Mouse (Mus musculus) stomach, embryonic 14.5 days (tissue): ENCODE measurements at regions not wholly inside any gene's neighbourhood (a gene's known extent, or its start where the extent isn't known, plus 50 kb on each side); places are given as distances from the start of the nearest gene placed in this dataset.

Source experiments
- ATAC-seq: fragments of 200-750 bp; cut with Nextera tagmentation; 2 replicates; pipeline ENCODE4 v1.8.0; 2017; ENCODE audit warnings: low read depth, moderate TSS enrichment; ENCODE audit not compliant: insufficient number of reproducible peaks, insufficient read depth, low FRiP score
- H3K27ac ChIP-seq: fragments of 300-500 bp; sonication (generic); 2 replicates; pipeline ENCODE4 v1.5.1; 2014; ENCODE audit warnings: mild to moderate bottlenecking, low read length, moderate library complexity, mixed read lengths
- H3K27me3 ChIP-seq: fragments of 300-500 bp; sonication (generic); 2 replicates; pipeline ENCODE4 v1.6.1; 2014; ENCODE audit warnings: low read length, control low read depth, mixed read lengths; ENCODE audit not compliant: control insufficient read depth, insufficient read depth
- H3K36me3 ChIP-seq: fragments of 300-500 bp; sonication (generic); 2 replicates; pipeline ENCODE4 v1.6.1; 2014; ENCODE audit warnings: mild to moderate bottlenecking, control low read depth, low read length, moderate library complexity, mixed read lengths; ENCODE audit not compliant: control insufficient read depth, insufficient read depth
- H3K4me1 ChIP-seq: fragments of 300-500 bp; sonication (generic); 2 replicates; pipeline ENCODE4 v1.6.1; 2014; ENCODE audit warnings: low read length, control low read depth, mixed read lengths; ENCODE audit not compliant: control insufficient read depth, insufficient read depth
- H3K4me2 ChIP-seq: fragments of 300-500 bp; sonication (generic); replicated peaks from 2 replicates; pipeline ENCODE4 v1.6.1; 2014; ENCODE audit warnings: low read depth, low read length, control low read depth
- H3K4me3 ChIP-seq: fragments of 300-500 bp; sonication (generic); 2 replicates; pipeline ENCODE4 v1.5.1; 2014; ENCODE audit warnings: low read depth, low read length, control low read depth
- H3K9ac ChIP-seq: fragments of 300-500 bp; sonication (generic); replicated peaks from 2 replicates; pipeline ENCODE4 v1.6.1; 2014; ENCODE audit warnings: low read depth, mild to moderate bottlenecking, control low read depth, low read length, moderate library complexity, mixed read lengths
- H3K9me3 ChIP-seq: fragments of 300-500 bp; sonication (generic); 2 replicates; pipeline ENCODE4 v1.6.1; 2016; ENCODE audit warnings: low read depth, low read length, control low read depth; ENCODE audit not compliant: control insufficient read depth
- WGBS: fragments of 180-500 bp; shearing (Covaris S2); extraction: QIAGEN DNeasy Blood & Tissue Kit; methylation state at CpG from one replicate; pipeline ENCODE4 v1.1.7; 2014; 5-methylcytosine and 5-hydroxymethylcytosine counted together

DNA sequence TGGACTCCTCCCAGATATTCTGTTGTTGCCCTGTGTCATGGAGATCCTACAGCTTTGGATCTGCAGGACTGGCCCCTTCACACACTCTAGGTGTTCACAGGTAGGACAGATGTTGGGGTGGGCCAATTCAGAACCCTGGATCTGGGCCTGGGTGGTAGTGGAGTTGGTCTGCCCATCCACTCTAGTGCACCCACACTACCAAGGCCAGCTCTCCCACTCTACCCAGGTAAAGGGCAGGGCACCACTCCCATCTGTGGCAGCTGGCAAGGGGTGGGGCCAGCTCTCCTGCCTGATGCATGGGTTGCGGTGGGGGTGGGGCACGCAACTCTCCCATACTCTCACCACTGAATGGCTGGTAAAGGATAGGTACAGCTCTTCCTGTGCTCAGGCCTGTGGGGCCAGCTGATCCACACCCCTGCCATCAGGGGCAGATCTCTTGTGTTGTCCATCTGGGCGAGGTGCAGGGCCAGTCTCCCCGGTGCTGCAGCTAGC is 76.5 kb downstream of the Gja1 start:
- Histone ChIP-seq H3K4me2 (no peak overlapping the region), H3K4me3 (no peak overlapping the region), H3K36me3 (no peaks in the 10 kb centered on the region), H3K27ac (no peak overlapping the region), H3K9ac (no peak overlapping the region), H3K4me1 (no peaks in the 10 kb centered on the region), H3K27me3 (no peaks in the 10 kb centered on the region), H3K9me3 (no peaks in the 10 kb centered on the region)
- ATAC-seq: peak; percentile 56; the same call in 1 of the 2 replicates
- WGBS: 93% methylated on average over 4 of the region's 4 CpGs

DNA sequence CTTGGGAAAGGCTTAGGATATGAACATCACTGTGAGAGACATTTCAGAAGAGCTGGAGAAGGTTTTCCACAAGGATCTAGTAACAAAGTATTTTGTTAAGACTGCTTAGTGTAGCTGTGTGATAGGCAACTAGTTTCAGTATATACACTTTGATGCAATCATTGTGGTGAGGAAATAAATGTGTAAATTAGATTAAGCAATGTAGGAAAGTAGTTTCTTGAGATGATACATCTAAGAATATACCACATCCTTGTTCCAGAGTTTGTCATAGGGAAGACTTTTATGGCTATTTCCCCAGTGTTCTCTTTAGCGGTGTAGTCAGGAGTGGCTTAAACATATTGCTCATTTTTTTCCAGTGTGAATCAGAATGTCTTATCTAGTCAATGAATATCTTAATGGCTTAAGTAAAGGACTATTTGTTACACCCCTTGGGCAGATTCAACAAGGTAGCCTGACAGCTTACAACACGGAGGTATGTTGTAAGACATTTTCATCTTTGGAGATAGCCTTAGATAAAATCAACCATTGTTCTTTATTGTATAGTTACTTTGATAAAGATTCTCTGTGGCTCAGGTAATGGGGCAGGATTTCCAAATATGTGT is 78.8 kb downstream of the Gja1 start:
- Histone ChIP-seq H3K4me1 (no peaks in the 10 kb centered on the region), H3K36me3 (no peaks in the 10 kb centered on the region), H3K27me3 (no peaks in the 10 kb centered on the region), H3K4me2 (no peak overlapping the region), H3K27ac (no peak overlapping the region), H3K9ac (no peak overlapping the region), H3K9me3 (peaks cover 3% of the 10 kb centered on the region; the same call in 1 of the 2 replicates), H3K4me3 (no peak overlapping the region)
- 86% methylated on average over 2 of the region's 2 CpGs for WGBS
- ATAC-seq: no peak

DNA sequence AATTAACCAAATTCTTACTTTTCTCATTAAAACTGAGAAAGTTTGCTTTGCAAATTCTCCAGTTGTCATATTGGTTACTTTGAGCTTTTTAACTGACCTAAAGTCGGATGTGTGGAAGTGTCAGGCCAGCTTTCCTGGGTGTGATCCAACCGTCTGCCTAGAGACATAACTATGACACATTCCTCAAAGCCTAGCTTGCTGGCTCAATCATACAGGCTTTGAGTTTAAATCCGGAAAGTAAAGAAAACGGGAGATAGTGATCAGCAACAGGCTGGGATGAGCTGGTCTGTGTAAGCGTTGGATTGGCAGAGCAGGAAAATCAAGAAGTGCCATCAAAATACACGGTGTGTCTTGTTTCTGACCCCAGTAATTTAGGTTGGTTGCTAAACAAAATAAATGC is 91.4 kb downstream of the Gja1 start:
- 25% methylated on average over 6 of the region's 6 CpGs for WGBS
- Histone ChIP-seq H3K4me3 (no peak overlapping the region), H3K9ac (no peak overlapping the region)

DNA sequence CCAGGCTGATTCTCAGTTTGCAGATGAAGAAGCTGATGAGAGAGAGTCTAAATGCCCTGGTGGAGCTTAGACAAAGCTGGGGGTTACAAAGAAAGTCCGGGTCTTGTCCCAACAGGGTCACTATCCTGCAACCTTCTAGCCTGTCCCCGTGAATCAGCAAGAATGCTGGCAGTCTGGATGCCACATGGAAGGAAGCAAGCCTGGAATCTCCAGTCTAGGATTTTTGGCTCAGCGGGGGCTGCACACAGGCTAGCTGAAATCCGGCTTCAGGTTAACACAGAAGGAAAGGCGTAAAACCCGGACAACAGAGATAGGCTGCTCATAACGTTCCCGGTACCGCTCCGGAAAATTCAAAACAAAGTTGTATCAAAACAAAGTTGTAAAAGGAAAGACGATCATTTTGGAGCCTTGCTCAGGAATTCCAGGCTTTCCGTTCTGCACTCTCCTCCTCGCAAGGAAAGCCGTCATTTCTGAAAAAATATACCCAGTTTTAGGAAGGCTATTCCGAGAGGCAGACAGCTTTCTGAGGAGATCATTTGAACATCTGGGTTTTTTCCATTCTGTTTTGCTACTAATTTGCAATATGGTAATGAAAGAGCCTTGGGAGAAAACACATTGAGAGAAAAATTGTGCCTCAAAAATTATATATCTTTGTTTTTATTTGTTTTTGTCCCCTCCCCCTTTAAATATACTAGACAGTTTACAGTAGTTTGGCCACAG is 92.0 kb downstream of the Gja1 start:
- H3K27me3 ChIP-seq: no peaks in the 10 kb centered on the region
- no peak overlapping the region for H3K9ac ChIP-seq
- H3K4me3 ChIP-seq: peak overlapping the region; percentile 11
- H3K9me3 ChIP-seq: no peaks in the 10 kb centered on the region
- H3K4me1 ChIP-seq: no peaks in the 10 kb centered on the region
- peak overlapping the region; percentile 31 for H3K4me2 ChIP-seq
- H3K36me3 ChIP-seq: no peaks in the 10 kb centered on the region
- WGBS: 35% methylated on average over 15 of the region's 15 CpGs
- ATAC-seq: no peak
- no peak overlapping the region for H3K27ac ChIP-seq

More for the DNA sequence above, 91.4 kb downstream of the Gja1 start:
- no peaks in the 10 kb centered on the region for H3K36me3 ChIP-seq
- no peaks in the 10 kb centered on the region for H3K4me1 ChIP-seq
- H3K27ac ChIP-seq: no peak overlapping the region
- peak overlapping the region; percentile 31; the same call in 1 of the 2 replicates for H3K4me2 ChIP-seq
- no peak for ATAC-seq
- H3K27me3 ChIP-seq: no peaks in the 10 kb centered on the region
- no peaks in the 10 kb centered on the region for H3K9me3 ChIP-seq

DNA sequence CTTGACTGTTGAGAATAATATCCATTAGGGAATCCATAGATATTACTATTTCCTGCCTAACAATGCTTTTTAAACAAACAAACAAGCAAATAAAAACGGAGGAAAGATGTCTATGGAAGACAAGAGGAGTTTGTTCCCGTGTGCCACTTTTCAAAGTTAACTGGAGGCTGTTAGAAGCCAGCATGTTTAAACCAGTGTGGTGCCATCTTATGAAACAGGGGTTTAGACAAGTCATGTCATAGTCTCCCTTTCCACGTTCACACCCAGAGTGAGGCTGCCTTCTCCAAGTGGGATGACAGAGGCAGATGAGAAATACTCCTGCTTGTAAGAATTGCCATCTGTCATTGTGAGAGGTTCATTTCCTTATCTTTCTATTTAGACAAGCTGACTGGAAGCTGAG is 92.8 kb downstream of the Gja1 start:
- Histone ChIP-seq H3K4me3 (no peak overlapping the region), H3K4me1 (no peaks in the 10 kb centered on the region), H3K36me3 (no peaks in the 10 kb centered on the region), H3K9me3 (no peaks in the 10 kb centered on the region), H3K27me3 (no peaks in the 10 kb centered on the region), H3K27ac (no peak overlapping the region), H3K4me2 (no peak overlapping the region), H3K9ac (no peak overlapping the region)
- 54% methylated on average over 3 of the region's 3 CpGs for WGBS
- no peak for ATAC-seq

DNA sequence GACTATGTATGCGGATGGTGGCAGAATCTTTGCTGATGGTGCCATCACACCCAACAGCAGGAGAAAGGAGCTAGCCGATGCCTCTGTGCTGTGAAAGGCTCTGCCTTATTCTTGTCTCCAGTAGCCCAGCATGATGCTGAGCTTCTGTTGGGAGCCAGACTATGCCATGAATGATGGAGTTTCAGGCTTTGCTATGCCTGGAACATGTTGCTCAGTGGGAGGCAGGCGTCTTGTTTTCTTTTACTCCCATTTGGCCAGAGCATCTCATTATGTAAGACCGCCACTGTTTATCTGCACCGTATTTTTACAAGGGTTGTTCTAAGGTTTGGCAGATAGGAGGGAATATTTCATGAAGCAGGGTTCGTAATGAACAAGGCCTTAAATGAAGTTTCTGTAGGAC is 97.8 kb downstream of the Gja1 start:
- H3K27ac ChIP-seq: no peak overlapping the region
- no peaks in the 10 kb centered on the region for H3K27me3 ChIP-seq
- no peak overlapping the region for H3K9ac ChIP-seq
- H3K4me2 ChIP-seq: no peak overlapping the region
- no peak overlapping the region for H3K4me3 ChIP-seq
- 76% methylated on average over 6 of the region's 6 CpGs for WGBS
- H3K4me1 ChIP-seq: no peaks in the 10 kb centered on the region
- no peaks in the 10 kb centered on the region for H3K9me3 ChIP-seq
- ATAC-seq: no peak
- no peaks in the 10 kb centered on the region for H3K36me3 ChIP-seq

DNA sequence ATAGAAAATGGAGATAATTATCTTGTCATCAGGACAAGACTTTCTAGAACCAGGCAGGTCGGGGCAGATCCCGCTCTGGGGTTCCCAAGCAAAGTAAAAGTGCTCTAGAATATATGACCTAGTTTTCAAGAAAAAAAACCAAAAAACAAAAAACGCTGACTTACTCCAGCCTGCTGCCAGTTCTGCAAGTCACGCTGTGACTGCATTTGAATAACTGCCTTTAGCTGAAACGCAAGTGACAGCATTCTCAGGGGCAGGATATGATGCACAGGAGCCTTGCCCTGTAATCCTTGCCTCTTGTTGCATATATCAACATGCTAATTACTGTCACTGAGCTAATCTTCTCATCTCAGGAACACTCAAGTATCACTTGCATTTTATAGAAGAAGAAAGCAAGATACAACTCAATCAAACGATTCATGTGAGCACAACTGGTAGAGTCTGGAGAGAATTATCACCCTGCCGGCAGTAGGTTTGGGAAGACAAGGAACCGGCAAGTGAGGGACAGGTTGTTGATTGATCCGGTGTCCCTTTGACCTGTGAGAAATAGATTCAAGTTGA is 105.1 kb downstream of the Gja1 start:
- Histone ChIP-seq H3K27ac (no peak overlapping the region), H3K4me3 (no peak overlapping the region), H3K4me2 (no peak overlapping the region), H3K27me3 (no peaks in the 10 kb centered on the region), H3K9me3 (no peaks in the 10 kb centered on the region), H3K36me3 (no peaks in the 10 kb centered on the region), H3K9ac (no peak overlapping the region), H3K4me1 (no peaks in the 10 kb centered on the region)
- 57% methylated on average over 9 of the region's 9 CpGs for WGBS
- ATAC-seq: no peak

DNA sequence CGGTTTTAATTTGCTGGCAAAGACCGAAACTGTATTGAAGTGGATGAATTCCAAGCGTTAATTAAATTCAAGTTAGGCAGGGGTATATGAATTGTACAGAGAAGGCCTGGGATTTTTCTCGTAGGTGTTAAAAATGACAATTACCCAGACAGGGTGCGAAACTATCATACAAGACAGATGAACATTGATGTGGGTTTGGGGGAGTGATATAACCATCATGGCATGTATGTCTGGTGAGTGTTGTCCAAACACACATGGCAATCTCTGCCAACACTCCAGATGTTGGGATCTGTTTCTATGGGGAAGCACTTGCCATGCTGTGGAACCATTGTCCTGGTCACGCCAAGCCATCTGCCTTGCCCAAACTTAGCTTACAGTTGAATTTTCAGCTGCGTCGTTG is 107.8 kb downstream of the Gja1 start:
- Histone ChIP-seq H3K9ac (no peak overlapping the region), H3K4me2 (no peak overlapping the region), H3K4me1 (no peaks in the 10 kb centered on the region), H3K4me3 (no peak overlapping the region), H3K36me3 (no peaks in the 10 kb centered on the region), H3K27me3 (no peaks in the 10 kb centered on the region), H3K9me3 (no peaks in the 10 kb centered on the region), H3K27ac (no peak overlapping the region)
- ATAC-seq: no peak
- 91% methylated on average over 8 of the region's 8 CpGs for WGBS
